Mouse (Mus musculus) kidney, embryonic 15.5 days (tissue): ENCODE data around the gene Tmem115. TPM values are rescaled to one million over a fixed set of nuclear protein-coding genes. Genes with fewer than 3 reads are reported as not detected.

Source experiments
- ATAC-seq: fragments of 200-750 bp; cut with Nextera tagmentation; replicated peaks from 2 replicates; pipeline ENCODE4 v1.8.0; 2017; ENCODE audit warnings: moderate TSS enrichment; ENCODE audit not compliant: low FRiP score
- H3K27ac ChIP-seq: fragments of 300-500 bp; sonication (generic); 2 replicates; pipeline ENCODE4 v1.5.1; 2015; ENCODE audit warnings: mild to moderate bottlenecking, inconsistent platforms
- H3K27me3 ChIP-seq: fragments of 300-500 bp; sonication (generic); 2 replicates; pipeline ENCODE4 v1.6.1; 2015; ENCODE audit warnings: inconsistent platforms
- H3K36me3 ChIP-seq: fragments of 300-500 bp; sonication (generic); 2 replicates; pipeline ENCODE4 v1.6.1; 2015; ENCODE audit warnings: inconsistent platforms
- H3K4me1 ChIP-seq: fragments of 300-500 bp; sonication (generic); 2 replicates; pipeline ENCODE4 v1.6.1; 2015; ENCODE audit warnings: inconsistent platforms
- H3K4me2 ChIP-seq: fragments of 300-500 bp; sonication (generic); 2 replicates; pipeline ENCODE4 v1.6.1; 2015; ENCODE audit warnings: moderate library complexity, mild to moderate bottlenecking, inconsistent platforms
- H3K4me3 ChIP-seq: fragments of 300-500 bp; sonication (generic); replicated peaks from 2 replicates; pipeline ENCODE4 v1.5.1; 2015; ENCODE audit warnings: mild to moderate bottlenecking, inconsistent platforms
- H3K9ac ChIP-seq: fragments of 300-500 bp; sonication (generic); 2 replicates; pipeline ENCODE4 v1.6.1; 2015; ENCODE audit warnings: mild to moderate bottlenecking, inconsistent platforms
- H3K9me3 ChIP-seq: fragments of 300-500 bp; sonication (generic); replicated peaks from 2 replicates; pipeline ENCODE4 v1.6.1; 2016; ENCODE audit warnings: inconsistent platforms
- WGBS: fragments of 180-500 bp; shearing (Covaris S2); methylation state at CpG from one replicate; pipeline ENCODE4 v1.1.7; 2015; ENCODE audit warnings: mixed read lengths; 5-methylcytosine and 5-hydroxymethylcytosine counted together
- polyA plus RNA-seq: library from polyadenylated mRNA; unstranded; fragments of >200 nt; fragmentation: Nextera tagmentation; extraction: Ambion mirVana; gene quantifications from 2 replicates; pipeline ENCODE4 v1.2.1, GENCODE M21; 2015

Tmem115 gene
- polyA plus RNA-seq, 1 experiment from 2014 or later = 49.4 TPM

GRCm38 (mm10) chr9:107544196-107544700 lies 10.5 kb downstream of the Tmem115 start:
- 95% methylated on average over 17 of the region's 17 CpGs for WGBS
- no peak overlapping the region for H3K9ac ChIP-seq

GRCm38 (mm10) chr9:107544729-107545128 lies 11.0 kb downstream of the Tmem115 start:
- 93% methylated on average over 12 of the region's 12 CpGs for WGBS
- no peak for ATAC-seq
- H3K27me3 ChIP-seq = no peaks in the 10 kb centered on the region; the same call in 1 of the 2 replicates
- H3K9ac ChIP-seq = no peak overlapping the region
- H3K4me2 ChIP-seq = no peak overlapping the region
- H3K4me1 ChIP-seq = peaks cover 48% of the 10 kb centered on the region
- no peak overlapping the region for H3K27ac ChIP-seq
- no peaks in the 10 kb centered on the region for H3K9me3 ChIP-seq
- H3K36me3 ChIP-seq = peaks cover 29% of the 10 kb centered on the region
- H3K4me3 ChIP-seq = no peak overlapping the region

More at GRCm38 (mm10) chr9:107544196-107544700, 10.5 kb downstream of the Tmem115 start:
- Histone ChIP-seq H3K27ac (no peak overlapping the region), H3K27me3 (no peaks in the 10 kb centered on the region), H3K36me3 (peaks cover 34% of the 10 kb centered on the region), H3K4me3 (no peak overlapping the region), H3K4me1 (peaks cover 46% of the 10 kb centered on the region), H3K9me3 (no peaks in the 10 kb centered on the region), H3K4me2 (no peak overlapping the region)
- no peak for ATAC-seq

GRCm38 (mm10) chr9:107545199-107545598 lies 11.5 kb downstream of the Tmem115 start:
- peaks cover 24% of the 10 kb centered on the region for H3K36me3 ChIP-seq
- no peaks in the 10 kb centered on the region; the same call in 1 of the 2 replicates for H3K27me3 ChIP-seq
- no peak for ATAC-seq
- peaks cover 49% of the 10 kb centered on the region for H3K4me1 ChIP-seq
- no peaks in the 10 kb centered on the region for H3K9me3 ChIP-seq
- H3K4me3 ChIP-seq = no peak overlapping the region
- 93% methylated on average over 10 of the region's 10 CpGs for WGBS
- H3K9ac ChIP-seq = no peak overlapping the region
- no peak overlapping the region for H3K4me2 ChIP-seq
- no peak overlapping the region for H3K27ac ChIP-seq

- no peak overlapping the region for H3K4me3 ChIP-seq
- peaks cover 24% of the 10 kb centered on the region for H3K36me3 ChIP-seq
- H3K9me3 ChIP-seq = no peaks in the 10 kb centered on the region
- ATAC-seq = no peak
- no peak overlapping the region for H3K27ac ChIP-seq
- peaks cover 49% of the 10 kb centered on the region for H3K4me1 ChIP-seq
- no peak overlapping the region for H3K9ac ChIP-seq
- WGBS = 9% methylated on average over 3 of the region's 3 CpGs
- H3K4me2 ChIP-seq = no peak overlapping the region
- H3K27me3 ChIP-seq = no peaks in the 10 kb centered on the region; the same call in 1 of the 2 replicates
These were observed 11.9 kb downstream of the Tmem115 start for GRCm38 (mm10) chr9:107545602-107546001.

- no peaks in the 10 kb centered on the region; the same call in 1 of the 2 replicates for H3K27me3 ChIP-seq
- H3K27ac ChIP-seq = peak within 1 kb of the TSS; percentile 63
- WGBS = 3% methylated on average over 20 of the region's 20 CpGs
- no peaks in the 10 kb centered on the region for H3K9me3 ChIP-seq
- peaks cover 24% of the 10 kb centered on the region for H3K36me3 ChIP-seq
- H3K4me2 ChIP-seq = peak within 1 kb of the TSS; percentile 54
- H3K9ac ChIP-seq = no peak within 1 kb of the TSS
- peak within 1 kb of the TSS; percentile 19 for H3K4me3 ChIP-seq
- peaks cover 52% of the 10 kb centered on the region for H3K4me1 ChIP-seq
- peak; percentile 57 for ATAC-seq
These were observed 13.3 kb downstream of the Tmem115 start, which contains the start of gene Zmynd10 for GRCm38 (mm10) chr9:107547026-107547425. Gene Zmynd10, plus strand, starts transcription at chr9:107547298.

GRCm38 (mm10) chr9:107547957-107548356 lies 14.2 kb downstream of the Tmem115 start:
- Histone ChIP-seq H3K9ac (no peak overlapping the region), H3K36me3 (peaks cover 24% of the 10 kb centered on the region), H3K4me1 (peaks cover 54% of the 10 kb centered on the region), H3K4me3 (no peak overlapping the region), H3K27ac (no peak overlapping the region), H3K27me3 (no peaks in the 10 kb centered on the region; the same call in 1 of the 2 replicates), H3K4me2 (no peak overlapping the region), H3K9me3 (no peaks in the 10 kb centered on the region)
- 85% methylated on average over 5 of the region's 5 CpGs for WGBS
- ATAC-seq = no peak

GRCm38 (mm10) chr9:107548820-107549219 lies 15.1 kb downstream of the Tmem115 start:
- peaks cover 20% of the 10 kb centered on the region for H3K36me3 ChIP-seq
- no peak overlapping the region for H3K9ac ChIP-seq
- H3K4me1 ChIP-seq = peaks cover 61% of the 10 kb centered on the region
- no peaks in the 10 kb centered on the region; the same call in 1 of the 2 replicates for H3K27me3 ChIP-seq
- H3K4me2 ChIP-seq = no peak overlapping the region
- H3K4me3 ChIP-seq = no peak overlapping the region
- no peaks in the 10 kb centered on the region for H3K9me3 ChIP-seq
- ATAC-seq = no peak
- no peak overlapping the region for H3K27ac ChIP-seq
- WGBS = 81% methylated on average over 10 of the region's 10 CpGs

GRCm38 (mm10) chr9:107549297-107550074 lies 15.7 kb downstream of the Tmem115 start:
- Histone ChIP-seq H3K9me3 (no peaks in the 10 kb centered on the region), H3K4me1 (peaks cover 64% of the 10 kb centered on the region), H3K27ac (no peak overlapping the region), H3K36me3 (peaks cover 14% of the 10 kb centered on the region), H3K27me3 (no peaks in the 10 kb centered on the region; the same call in 1 of the 2 replicates), H3K4me2 (no peak overlapping the region), H3K4me3 (no peak overlapping the region), H3K9ac (no peak overlapping the region)
- WGBS = 80% methylated on average over 20 of the region's 20 CpGs
- ATAC-seq = no peak

GRCm38 (mm10) chr9:107550491-107551116 lies 16.9 kb downstream of the Tmem115 start:
- 28% methylated on average over 23 of the region's 23 CpGs for WGBS
- H3K9me3 ChIP-seq = no peaks in the 10 kb centered on the region
- H3K27me3 ChIP-seq = no peaks in the 10 kb centered on the region; the same call in 1 of the 2 replicates
- no peak for ATAC-seq
- H3K4me1 ChIP-seq = peaks cover 64% of the 10 kb centered on the region
- H3K27ac ChIP-seq = peak overlapping the region; percentile 99
- H3K36me3 ChIP-seq = 0 out of 2 replicates have a peak, but pooled peaks cover 4% of the 10 kb centered on the region
- peak overlapping the region; percentile 79 for H3K4me3 ChIP-seq
- peak overlapping the region; percentile 52; the same call in 1 of the 2 replicates for H3K9ac ChIP-seq
- H3K4me2 ChIP-seq = peak overlapping the region; percentile 70

- Histone ChIP-seq H3K27ac (peak within 1 kb of the TSS; percentile 99), H3K27me3 (no peaks in the 10 kb centered on the region; the same call in 1 of the 2 replicates), H3K36me3 (no peaks in the 10 kb centered on the region; the same call in 1 of the 2 replicates), H3K4me2 (peak within 1 kb of the TSS; percentile 70), H3K9me3 (no peaks in the 10 kb centered on the region), H3K4me3 (peak within 1 kb of the TSS; percentile 79), H3K9ac (peak within 1 kb of the TSS; percentile 52), H3K4me1 (peaks cover 70% of the 10 kb centered on the region)
- WGBS = 1% methylated on average over 63 of the region's 63 CpGs
- peak; percentile 37 for ATAC-seq
These were observed 17.6 kb downstream of the Tmem115 start, which contains the start of gene Rassf1 for GRCm38 (mm10) chr9:107551117-107551889. Gene Rassf1, plus strand, starts transcription at chr9:107551555.

- no peaks in the 10 kb centered on the region; the same call in 1 of the 2 replicates for H3K27me3 ChIP-seq
- no peak for ATAC-seq
- peaks cover 6% of the 10 kb centered on the region for H3K36me3 ChIP-seq
- H3K4me2 ChIP-seq = peak overlapping the region; percentile 70
- peaks cover 69% of the 10 kb centered on the region for H3K4me1 ChIP-seq
- peak overlapping the region; percentile 79 for H3K4me3 ChIP-seq
- peak overlapping the region; percentile 99 for H3K27ac ChIP-seq
- no peaks in the 10 kb centered on the region for H3K9me3 ChIP-seq
- peak overlapping the region; percentile 52 for H3K9ac ChIP-seq
- WGBS = 10% methylated on average over 8 of the region's 8 CpGs
These were observed 18.2 kb downstream of the Tmem115 start for GRCm38 (mm10) chr9:107551890-107552355.
